Mouse (Mus musculus): Measurements from ENCODE around the gene Arhgef38.

GRCm38 (mm10) chr3:133113281-133113680 lies 121.5 kb downstream of the Arhgef38 start:
- no peak for TF ChIP-seq NANOG (IDR thresholded peaks at IDR 0.05; ENCODE audit: borderline replicate concordance, low read length)
- TF ChIP-seq CTCF (conservative IDR thresholded peaks at IDR 0.05; ENCODE audit: low read length) = no peak
